Mouse (Mus musculus) ovary, adult 18-20 months (tissue): ENCODE results near the gene Hoxc9.

ENCODE experiments used
- DNase-seq: peaks from one replicate; pipeline ENCODE4 v3.0.0; 2022; ENCODE audit warnings: low spot score, mixed read lengths

Gene Hoxc9

DNA sequence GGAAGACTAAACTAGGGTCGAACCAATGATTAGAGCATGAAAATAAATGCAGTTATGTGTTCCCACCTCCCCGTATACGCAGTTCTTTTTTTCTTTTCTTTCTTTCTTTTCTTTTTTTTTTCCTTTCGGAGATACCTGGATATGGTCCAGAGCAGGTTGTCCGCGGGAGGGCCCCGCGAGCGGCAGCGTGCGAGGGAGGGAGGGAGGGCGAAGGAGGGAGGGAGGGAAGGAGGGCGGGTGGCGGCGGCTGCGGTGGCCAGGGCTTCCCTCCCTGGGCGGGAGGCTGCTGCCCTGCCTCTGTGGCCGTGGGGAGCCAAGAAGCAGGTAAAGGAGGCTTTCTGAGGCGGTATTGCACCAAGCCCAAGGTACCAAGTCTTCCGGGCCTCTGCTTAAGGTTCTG, at the start of gene Hoxc9:
TSS of gene Hoxc9 (plus strand) at position 269 of the 400 bp plus-strand sequence.
- no peak for DNase-seq

GRCm38 (mm10) chr15:102927032-102927645, 49.1 kb upstream of the Hoxc9 start:
- no peak for DNase-seq

DNA sequence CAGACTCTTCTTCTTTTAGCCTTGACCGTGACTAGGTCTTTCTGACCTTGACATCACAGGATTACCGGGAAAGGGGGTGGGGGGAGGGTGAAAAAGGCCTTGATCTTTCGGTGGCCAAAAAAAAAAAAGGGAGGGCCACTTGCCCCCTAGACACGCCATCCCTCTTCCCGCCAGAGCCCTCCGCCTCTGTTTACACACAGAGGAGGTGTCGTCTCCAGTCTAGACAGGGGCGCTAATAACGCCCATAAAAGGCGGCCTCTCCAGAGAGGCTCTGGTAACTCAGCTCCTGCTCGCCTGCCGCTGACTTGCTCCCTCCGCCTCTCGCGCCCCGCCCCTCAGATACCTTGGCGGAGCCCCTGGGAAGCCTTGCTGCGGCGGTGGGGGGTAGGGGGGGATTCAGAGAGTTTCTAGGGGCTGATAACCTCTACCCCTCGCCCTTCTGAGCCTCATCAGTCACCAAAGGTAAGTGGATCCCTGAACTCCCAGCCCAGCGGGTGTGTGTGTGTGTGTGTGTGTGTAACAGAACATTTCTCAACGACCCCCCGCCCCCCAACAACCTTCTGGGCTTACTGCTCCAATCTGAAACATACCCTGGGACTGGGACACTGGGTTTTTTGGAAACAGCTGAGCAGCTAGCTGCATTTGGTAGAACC, 44.4 kb upstream of the Hoxc9 start:
- DNase-seq: no peak

DNA sequence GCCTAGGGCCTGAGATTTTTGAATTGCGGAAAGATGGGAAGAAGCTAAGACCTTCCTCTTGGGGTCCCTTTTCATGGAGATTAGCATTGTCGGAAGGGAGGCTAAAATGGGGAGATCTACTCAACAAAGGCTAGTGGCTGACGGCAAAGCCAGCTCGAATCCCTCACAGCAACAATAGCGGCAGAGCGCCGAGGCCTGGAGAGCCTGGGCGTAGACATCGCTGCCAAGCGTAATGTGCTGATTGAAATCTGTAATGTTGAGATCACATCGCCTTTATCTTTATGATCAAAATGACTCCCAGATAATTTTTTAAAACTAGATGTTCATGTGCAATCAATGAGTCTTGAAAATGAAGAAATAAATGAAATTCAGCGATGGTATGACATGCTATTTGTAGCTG, 41.8 kb upstream of the Hoxc9 start:
- no peak for DNase-seq

DNA sequence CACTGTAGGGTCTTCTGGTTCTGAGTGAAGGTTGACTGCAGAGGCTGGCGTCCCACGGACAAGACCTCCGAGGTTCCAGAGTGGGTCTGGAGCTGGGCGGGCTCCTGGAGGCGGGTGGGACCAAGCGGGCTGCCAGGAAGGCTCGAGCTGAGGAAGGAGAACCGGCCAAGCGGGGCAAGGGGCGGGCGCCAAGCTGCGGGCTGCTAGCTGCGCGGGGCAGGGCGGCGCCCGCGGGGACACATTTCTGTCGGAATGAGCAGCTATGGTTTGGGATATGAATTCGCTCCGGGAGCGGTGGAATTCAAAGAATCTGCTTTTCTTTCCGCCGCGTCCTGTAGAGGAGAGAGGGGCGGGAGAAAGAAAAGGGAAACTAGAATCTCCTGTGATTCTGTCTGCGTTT, 41.3 kb upstream of the Hoxc9 start:
- DNase-seq: no peak

DNA sequence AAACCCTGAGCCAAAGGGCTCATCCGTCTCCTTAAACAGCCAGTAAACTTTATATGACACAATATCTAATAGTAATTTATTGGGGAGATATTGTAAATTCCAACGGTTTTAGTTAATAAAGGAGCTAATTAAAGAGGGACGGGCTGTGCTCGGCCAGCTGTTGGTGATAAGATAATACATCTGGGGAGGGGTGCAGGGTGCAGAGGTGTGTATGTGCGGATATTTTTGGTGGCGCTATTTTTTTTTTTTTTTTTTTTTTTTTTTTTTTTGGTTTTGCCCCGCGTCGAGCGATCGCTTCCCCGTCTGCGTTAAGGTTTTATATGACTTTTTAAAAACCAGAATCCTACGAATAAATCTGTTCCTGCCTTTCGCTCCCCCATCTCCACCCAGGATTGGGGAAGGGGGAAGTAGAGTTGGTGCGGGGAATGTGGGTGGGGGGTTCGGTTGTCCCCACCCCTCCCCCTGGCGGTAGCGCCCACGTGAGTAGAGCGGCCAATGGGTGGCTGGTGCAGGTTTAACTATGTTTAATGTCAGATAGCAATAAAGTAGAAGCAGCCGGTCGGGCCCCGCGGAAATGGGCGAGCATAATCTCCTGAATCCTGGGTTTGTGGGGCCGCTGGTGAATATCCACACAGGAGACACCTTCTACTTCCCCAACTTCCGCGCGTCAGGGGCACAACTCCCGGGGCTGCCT, 39.8 kb upstream of the Hoxc9 start, which contains the start of gene Hoxc12:
TSS of gene Hoxc12 (plus strand) at position 479 of the 694 bp plus-strand sequence.
- no peak for DNase-seq

DNA sequence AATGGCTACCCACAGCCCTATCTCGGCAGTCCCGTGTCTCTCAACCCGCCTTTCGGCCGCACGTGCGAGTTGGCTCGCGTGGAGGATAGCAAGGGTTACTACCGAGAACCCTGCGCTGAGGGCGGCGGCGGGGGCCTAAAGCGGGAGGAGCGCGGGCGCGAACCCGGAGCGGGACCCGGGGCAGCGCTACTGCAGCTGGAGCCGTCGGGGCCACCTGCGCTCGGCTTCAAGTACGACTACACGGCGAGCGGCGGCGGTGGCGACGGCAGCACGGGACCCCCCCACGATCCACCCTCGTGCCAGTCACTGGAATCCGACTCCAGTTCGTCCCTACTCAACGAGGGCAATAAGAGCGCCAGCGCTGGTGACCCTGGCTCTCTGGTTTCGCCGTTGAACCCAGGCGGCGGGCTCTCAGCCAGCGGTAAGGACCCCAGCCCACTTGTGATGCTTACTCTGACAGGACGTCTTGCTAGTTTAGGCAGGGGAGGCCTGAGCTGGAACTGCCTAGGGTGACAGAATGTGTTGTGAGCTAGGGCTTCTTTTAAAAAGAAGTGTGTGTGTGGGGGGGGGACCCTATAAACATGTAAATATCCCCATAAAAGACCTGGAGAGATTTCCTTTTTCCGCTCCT, 39.1 kb upstream of the Hoxc9 start:
- DNase-seq: no peak

DNA sequence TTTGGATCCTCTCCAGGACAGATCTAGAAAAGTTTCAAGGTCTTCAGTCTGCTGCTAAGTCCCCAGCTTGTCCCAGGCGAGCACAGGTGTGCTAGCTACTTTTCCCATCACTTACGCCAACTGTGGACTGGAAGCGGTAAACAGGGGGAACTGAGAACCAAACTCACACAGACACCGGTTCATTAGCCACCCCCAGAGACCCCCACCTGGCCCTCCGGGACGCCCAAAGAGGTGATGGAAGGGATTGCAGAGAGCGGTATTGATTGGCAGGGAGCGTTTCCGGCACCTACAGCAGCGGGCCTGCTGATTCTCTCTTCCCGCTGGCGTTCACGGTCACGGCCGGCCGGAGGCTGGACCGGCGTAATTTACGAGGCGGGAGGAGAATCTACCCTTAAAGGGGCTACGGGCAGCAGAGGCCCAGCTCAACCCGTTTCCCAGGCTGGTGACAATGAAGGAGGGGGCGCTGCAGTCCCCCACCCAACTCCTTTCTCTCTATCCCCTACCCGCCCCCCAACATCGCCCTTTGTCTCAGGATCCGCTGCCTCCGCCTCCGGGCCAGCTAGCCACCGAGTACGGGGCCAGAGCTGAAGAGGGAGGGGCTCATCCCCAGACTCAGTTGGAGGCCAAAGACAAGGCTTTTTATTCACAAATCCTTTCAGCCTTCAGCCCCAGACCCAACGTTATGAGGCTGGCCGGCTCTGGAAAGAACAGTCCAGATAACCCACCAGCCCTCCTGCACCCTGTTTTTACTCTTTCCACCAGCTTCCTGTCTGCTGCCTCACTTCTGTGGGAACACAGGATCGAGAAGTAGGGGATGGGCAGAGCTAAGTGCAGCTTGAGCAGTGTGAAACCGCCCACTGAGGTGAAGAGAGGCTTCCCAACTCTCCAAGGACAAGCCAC, 36.7 kb upstream of the Hoxc9 start:
- DNase-seq: no peak

- DNase-seq: no peak
Observed at GRCm38 (mm10) chr15:102942739-102943467, 33.3 kb upstream of the Hoxc9 start.

- DNase-seq: no peak
Observed at GRCm38 (mm10) chr15:102943468-102943813, 32.8 kb upstream of the Hoxc9 start.

GRCm38 (mm10) chr15:102945185-102946077, 30.8 kb upstream of the Hoxc9 start:
- DNase-seq: no peak

GRCm38 (mm10) chr15:102947276-102947675, 29.0 kb upstream of the Hoxc9 start:
- DNase-seq: no peak

DNA sequence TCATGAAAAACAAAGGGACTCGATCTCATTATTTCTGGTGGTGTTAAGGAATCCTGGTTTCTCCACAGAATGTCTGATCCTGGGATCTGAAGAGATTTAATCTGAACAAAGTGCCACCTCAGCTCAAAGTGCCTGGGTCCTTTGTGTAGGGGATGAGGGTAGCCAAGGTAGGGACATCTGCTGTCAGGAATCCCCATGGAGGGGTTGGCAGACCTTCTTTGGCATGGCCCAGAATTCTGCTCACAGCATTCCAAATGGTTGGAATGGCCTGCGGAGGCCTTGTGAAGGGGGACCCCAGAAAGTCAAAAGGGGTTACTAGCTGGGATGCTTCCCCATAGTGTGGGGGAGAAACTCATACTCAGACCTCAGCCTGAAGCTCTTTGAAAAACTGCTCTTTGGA, 27.4 kb upstream of the Hoxc9 start:
- DNase-seq: no peak

DNA sequence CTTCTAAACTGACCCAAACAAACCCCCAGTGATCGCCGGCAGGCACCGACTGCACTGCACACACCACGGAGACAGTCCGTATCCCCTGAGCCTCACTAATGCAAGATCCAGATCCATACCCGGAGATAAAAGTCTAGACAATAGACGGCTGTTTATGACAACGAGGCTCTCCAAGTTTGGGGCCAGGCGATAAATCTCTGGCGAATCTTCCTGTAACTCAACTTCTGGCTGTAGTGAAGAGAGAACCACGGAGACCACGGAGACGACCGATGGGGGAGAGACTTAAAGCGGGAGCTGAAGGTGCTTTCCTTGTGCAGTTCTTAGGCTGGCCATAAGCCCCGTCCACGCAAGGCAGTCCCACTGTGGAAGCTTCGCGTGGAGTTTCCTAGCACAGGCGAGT, 26.5 kb upstream of the Hoxc9 start:
- DNase-seq: no peak

- DNase-seq: no peak
Observed at GRCm38 (mm10) chr15:102950877-102951276, 25.4 kb upstream of the Hoxc9 start.

- no peak for DNase-seq
Observed at GRCm38 (mm10) chr15:102953561-102953960, 22.7 kb upstream of the Hoxc9 start.

- no peak for DNase-seq
Observed at GRCm38 (mm10) chr15:102954192-102955006, 21.8 kb upstream of the Hoxc9 start, which contains the start of gene Hoxc11. Gene Hoxc11 (plus strand): TSS chr15:102954427.

DNA sequence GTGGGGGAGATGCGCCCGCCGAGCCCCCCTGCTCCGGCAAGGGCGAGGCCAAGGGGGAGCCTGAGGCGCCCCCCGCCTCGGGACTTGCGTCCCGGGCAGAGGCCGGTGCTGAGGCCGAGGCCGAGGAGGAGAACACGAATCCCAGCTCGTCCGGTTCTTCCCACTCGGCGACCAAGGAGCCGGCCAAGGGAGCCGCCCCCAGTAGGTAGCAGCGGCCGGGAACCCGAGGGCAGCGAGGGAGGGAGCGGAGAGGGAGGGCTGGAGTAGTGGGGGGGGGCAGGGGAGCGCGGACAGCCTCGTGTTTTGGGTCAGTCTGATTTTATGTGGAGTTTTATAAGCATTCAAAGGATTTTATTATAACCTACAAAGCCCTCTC, 21.2 kb upstream of the Hoxc9 start:
- DNase-seq: no peak
